Mouse (Mus musculus): Measurements from ENCODE around the gene C1ql1.
A peak's percentile ranks its signal among the peaks of the same experiment; 100 is the strongest.

C1ql1 gene

DNA sequence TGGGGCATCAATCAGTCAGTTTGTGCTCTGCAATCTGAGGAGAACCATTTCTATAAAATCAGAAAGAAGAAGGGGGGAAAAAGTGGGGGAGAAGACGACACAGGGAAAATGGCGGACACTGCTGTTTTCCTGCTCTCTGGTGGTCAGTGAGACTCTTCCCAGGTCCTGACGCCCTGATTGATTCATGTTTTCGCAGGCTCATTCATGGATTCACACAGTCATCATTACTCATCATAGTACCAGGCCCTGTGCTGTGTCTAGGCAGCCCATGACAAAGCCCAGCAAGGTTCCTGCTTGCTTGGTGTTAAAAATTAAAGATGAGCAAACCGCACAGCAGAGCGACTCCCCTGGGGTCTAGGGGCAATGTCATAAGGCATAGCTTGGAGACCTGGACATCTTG, 11.9 kb upstream of the C1ql1 start:
- DNase-seq (ENCODE audit: low read depth, low spot score) = peak; percentile 69

DNA sequence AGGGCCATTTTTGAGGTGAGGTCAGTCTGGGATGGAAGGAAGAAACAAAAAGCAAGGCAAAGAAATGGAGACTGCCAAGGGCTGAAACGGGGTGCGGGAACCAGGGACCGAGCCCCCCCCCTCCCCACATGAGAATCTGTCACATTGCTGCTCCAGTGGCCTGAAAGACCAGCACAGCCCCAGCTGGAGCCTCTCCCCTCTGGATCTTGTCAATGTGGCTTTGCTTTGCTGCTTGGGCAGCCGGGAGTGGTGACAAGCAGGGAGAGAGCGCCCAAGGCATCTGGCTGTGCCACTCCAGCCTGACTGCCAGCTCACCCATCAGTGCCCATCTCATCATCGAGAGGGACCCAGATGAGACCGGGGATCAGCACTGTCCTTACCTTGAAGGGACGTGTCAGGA, 11.2 kb upstream of the C1ql1 start:
- no peak for DNase-seq (ENCODE audit: low read depth, low spot score)

DNA sequence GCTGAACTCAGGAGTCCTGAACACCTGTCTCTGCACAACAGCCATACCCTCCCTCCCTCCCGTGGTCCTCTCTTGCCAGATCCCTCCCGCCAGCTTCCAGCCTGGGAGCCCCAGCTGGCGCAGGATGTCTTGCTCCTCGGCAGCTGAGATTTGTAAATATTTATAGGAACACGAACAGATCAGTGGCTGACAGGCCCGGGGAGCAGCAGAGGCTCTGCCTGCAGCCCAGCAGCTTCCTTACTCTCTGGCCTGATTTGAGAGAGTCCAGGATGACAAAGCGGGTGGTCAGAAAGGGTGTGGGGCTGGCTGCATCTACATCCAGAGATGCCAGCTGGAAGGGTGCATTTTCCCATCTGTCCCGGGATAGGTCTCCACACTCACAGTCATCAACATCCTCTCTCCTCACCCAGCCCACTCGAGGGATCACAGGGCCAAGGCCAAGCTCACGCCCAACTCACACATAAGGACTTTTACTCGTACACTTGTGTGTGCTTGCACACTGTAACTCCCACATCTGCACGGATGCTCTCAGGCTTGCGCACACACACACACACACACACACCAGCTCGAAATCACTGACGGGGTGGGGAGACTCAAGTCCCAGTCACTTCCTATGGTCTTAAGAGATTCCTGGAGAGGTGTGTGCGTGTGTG, 10.6 kb upstream of the C1ql1 start:
- no peak for DNase-seq (ENCODE audit: low read depth, low spot score)

GRCm38 (mm10) chr11:102952922-102953321, 6.4 kb upstream of the C1ql1 start:
- no peak for DNase-seq (ENCODE audit: low read depth, low spot score)

GRCm38 (mm10) chr11:102948043-102948961, 1.8 kb upstream of the C1ql1 start:
- no peak for DNase-seq (ENCODE audit: low read depth, low spot score)

DNA sequence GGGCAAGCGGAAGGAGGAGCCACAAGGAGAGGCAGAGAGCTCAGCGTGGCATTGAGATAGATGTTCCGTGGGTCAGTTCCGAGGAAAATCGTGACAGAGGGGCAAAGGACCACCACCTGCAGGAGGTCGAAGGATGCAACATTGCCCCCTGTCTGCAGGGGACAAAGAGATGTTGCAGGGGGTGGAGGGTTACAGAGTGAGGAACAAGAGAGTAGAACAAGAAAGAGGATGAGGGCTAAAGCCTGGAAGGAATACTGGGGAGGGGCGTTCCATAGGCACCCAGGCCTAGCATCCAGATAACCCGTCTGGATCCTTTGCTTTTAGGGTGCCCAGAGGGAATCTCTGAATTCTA, 480 bp upstream of the C1ql1 start:
- DNase-seq (ENCODE audit: low read depth, low spot score) = no peak

GRCm38 (mm10) chr11:102945306-102946264, 903 bp downstream of the C1ql1 start:
- no peak for DNase-seq (ENCODE audit: low read depth, low spot score)

DNA sequence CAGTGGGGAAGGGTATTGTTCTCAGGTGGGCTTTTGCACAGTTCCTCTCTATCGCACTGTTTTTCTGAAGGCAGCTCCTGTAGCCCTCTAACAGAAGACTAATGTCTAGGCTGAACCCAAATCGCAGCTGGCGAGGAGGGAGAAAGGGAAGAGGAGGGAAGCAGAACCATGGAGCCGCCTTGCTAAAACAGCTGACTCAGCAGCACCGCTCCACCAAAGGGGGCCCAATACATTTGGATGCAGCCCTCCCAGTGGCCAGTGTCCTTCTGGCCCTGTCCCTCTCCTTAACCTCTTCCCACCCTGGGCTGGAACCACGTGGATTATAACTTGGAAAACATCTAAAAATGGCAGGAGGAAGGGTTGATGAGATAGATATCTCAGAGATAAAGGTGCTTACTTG, 5.3 kb downstream of the C1ql1 start:
- DNase-seq (ENCODE audit: low read depth, low spot score) = no peak

- no peak for DNase-seq (ENCODE audit: low read depth, low spot score)
These were observed 7.3 kb downstream of the C1ql1 start for GRCm38 (mm10) chr11:102939024-102939675.

DNA sequence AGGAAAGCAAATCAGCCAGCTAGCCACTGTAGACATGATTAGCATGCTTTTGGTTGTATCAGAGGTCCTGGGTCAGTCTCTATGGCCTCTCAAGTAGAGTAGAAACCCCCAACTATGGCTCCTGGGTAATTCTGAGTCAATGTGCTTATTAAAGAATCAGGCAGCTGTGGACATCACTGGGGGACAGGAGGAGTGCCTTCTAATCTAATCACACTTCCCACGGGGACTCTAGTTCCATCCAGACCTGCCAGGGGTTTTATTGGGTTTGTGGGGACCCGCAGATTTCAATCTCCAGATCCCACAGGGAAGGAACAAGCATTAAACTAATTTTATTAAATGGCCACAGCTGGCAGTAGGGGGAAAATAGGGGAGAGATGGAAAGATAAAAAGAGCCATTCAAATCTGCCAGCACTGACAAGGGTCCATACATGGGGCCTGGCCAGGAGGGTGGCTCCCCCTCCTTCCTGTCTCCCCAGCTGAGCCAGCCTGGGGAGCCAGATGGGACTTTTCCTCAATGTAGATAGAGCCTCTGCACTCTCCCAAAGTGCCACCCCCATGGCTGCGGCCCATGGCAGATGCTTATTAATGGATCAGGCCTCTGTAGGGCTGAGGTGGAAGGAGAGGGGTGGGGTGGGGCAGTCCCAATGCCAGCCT, 8.8 kb downstream of the C1ql1 start:
- DNase-seq (ENCODE audit: low read depth, low spot score) = no peak

DNA sequence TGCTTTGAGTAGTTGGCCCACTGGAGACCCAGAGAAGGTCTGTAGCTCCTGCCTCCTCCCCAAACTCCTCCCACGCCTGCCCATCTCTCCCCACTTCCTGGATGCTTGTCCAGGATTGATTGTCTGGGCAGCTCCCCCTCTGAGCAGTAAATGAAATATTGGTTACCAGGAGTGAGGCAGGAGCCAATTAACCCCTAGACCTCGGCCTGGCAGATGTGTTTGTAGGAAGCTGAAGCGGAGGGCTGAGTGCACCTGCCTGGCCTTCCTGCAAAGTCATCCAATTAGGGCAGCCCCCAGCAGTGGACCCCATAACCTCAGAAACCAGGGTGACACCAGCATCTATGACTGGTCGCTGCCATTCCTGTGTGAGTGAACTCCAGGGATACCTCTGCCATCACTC, 10.2 kb downstream of the C1ql1 start:
- DNase-seq (ENCODE audit: low read depth, low spot score) = no peak

DNA sequence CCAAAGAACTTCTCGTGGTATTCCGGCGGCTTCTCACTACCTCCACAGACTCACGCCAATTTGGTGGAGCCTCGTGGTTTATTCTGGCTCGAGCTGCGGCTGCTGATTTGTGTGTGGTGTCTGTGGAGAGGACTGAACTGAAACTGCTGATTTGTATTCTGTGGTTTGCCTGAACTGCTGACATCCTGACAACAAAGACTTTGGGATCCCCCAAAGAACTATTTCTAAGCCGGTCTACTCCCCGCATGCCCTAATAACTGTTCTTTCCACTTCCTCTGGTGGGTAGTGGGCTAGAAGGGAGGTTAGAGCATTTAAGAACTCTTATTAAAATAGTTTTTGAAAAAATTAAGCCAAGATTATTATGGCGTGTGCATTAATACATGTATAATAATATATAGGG, 15.8 kb downstream of the C1ql1 start:
- DNase-seq (ENCODE audit: low read depth, low spot score) = no peak

- peak; percentile 80 for DNase-seq (ENCODE audit: low read depth, low spot score)
These were observed 21.2 kb downstream of the C1ql1 start for GRCm38 (mm10) chr11:102925351-102925717.

- peak; percentile 99 for DNase-seq (ENCODE audit: low read depth, low spot score)
These were observed 21.7 kb downstream of the C1ql1 start, which contains the start of gene Kif18b for GRCm38 (mm10) chr11:102924557-102925350. Gene Kif18b, minus strand, starts transcription at chr11:102925124.

DNA sequence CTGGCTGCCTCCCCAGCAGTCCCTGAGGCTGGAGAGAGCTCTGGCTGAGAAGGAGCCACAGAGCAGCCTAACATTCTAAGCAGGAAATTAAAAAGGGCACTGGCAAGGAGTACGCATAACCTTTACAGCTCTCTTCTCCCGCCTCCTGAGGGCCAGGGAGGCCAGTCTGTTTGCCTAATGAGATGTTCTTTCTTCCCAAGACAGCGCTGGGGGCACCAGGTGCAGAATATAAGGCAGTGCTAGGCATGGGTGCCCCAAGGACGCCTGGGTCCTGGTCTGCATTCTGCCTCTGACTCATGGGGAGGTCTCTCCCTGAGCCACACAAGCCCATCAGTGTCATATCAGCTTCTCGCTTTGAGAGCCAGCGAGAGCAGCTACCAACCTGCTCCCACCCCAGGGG, 25.0 kb downstream of the C1ql1 start:
- DNase-seq (ENCODE audit: low read depth, low spot score) = no peak

DNA sequence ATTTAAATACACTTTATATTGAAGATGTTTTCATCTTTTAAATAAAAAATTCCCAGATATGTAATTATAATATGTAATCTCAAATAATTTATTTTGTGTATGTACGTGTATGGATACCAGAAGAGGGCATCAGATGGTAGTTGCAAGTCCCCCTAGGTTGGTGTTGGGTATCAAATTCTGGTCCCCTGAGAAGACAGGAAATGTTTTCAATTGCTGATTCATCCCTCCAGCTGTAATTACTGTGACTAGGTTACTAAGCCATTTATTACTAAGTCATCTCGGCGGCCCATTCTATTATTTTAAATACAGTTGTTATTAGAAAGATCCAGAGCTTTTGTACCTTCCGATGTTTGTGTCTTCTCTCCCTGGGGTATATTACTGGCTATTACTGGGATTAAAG, 28.4 kb downstream of the C1ql1 start:
- DNase-seq (ENCODE audit: low read depth, low spot score) = peak; percentile 65

GRCm38 (mm10) chr11:102915380-102915779, 31.1 kb downstream of the C1ql1 start:
- no peak for DNase-seq (ENCODE audit: low read depth, low spot score)

GRCm38 (mm10) chr11:102911376-102911775, 35.1 kb downstream of the C1ql1 start:
- DNase-seq (ENCODE audit: low read depth, low spot score) = no peak

GRCm38 (mm10) chr11:102903654-102904053, 42.8 kb downstream of the C1ql1 start:
- DNase-seq (ENCODE audit: low read depth, low spot score) = no peak

- DNase-seq (ENCODE audit: low read depth, low spot score) = no peak
These were observed 44.4 kb downstream of the C1ql1 start for GRCm38 (mm10) chr11:102902107-102902506.
